Mouse (Mus musculus) embryonic facial prominence, embryonic 11.5 days (tissue): ENCODE measurements at regions not wholly inside any gene's neighbourhood (a gene's known extent, or its start where the extent isn't known, plus 50 kb on each side); places are given as distances from the start of the nearest gene placed in this dataset.

Experiments used
- ATAC-seq: fragments of 200-750 bp; cut with Nextera tagmentation; replicated peaks from 2 replicates; pipeline ENCODE4 v1.8.0; 2017; ENCODE audit warnings: low read depth; ENCODE audit not compliant: insufficient number of reproducible peaks, low FRiP score, low TSS enrichment
- DNase-seq: peaks from one replicate; pipeline ENCODE4 v3.0.0-alpha.2; 2015; ENCODE audit warnings: low spot score
- H3K27ac ChIP-seq: fragments of 300-500 bp; sonication (generic); replicated peaks from 2 replicates; pipeline ENCODE4 v1.5.1; 2014; ENCODE audit warnings: mild to moderate bottlenecking, low read depth, low read length, control low read depth
- H3K27me3 ChIP-seq: fragments of 300-500 bp; sonication (generic); 2 replicates; pipeline ENCODE4 v1.6.1; 2014; ENCODE audit warnings: mild to moderate bottlenecking, low read length, moderate library complexity, mixed read lengths; ENCODE audit not compliant: control insufficient read depth, insufficient read depth
- H3K36me3 ChIP-seq: fragments of 300-500 bp; sonication (generic); replicated peaks from 2 replicates; pipeline ENCODE4 v1.6.1; 2014; ENCODE audit warnings: low read depth, mild to moderate bottlenecking, low read length, moderate library complexity, mixed read lengths; ENCODE audit not compliant: control insufficient read depth, insufficient read depth
- H3K4me1 ChIP-seq: fragments of 300-500 bp; sonication (generic); 2 replicates; pipeline ENCODE4 v1.6.1; 2014; ENCODE audit warnings: low read length, mixed read lengths; ENCODE audit not compliant: control insufficient read depth, insufficient read depth
- H3K4me2 ChIP-seq: fragments of 300-500 bp; sonication (generic); 2 replicates; pipeline ENCODE4 v1.6.1; 2014; ENCODE audit warnings: low read depth, mild to moderate bottlenecking, control low read depth, low read length, moderate library complexity
- H3K4me3 ChIP-seq: fragments of 300-500 bp; sonication (generic); 2 replicates; pipeline ENCODE4 v1.5.1; 2014; ENCODE audit warnings: low read depth, low read length, control low read depth
- H3K9ac ChIP-seq: fragments of 300-500 bp; sonication (generic); replicated peaks from 2 replicates; pipeline ENCODE4 v1.6.1; 2014; ENCODE audit warnings: mild to moderate bottlenecking, control low read depth, low read length
- H3K9me3 ChIP-seq: fragments of 300-500 bp; sonication (generic); replicated peaks from 2 replicates; pipeline ENCODE4 v1.6.1; 2016; ENCODE audit warnings: mild to moderate bottlenecking, low read length, inconsistent platforms, mixed read lengths; ENCODE audit not compliant: control insufficient read depth
- WGBS: fragments of 180-500 bp; shearing (Covaris S2); extraction: QIAGEN DNeasy Blood & Tissue Kit; methylation state at CpG from one replicate; pipeline ENCODE4 v1.1.7; 2014; 5-methylcytosine and 5-hydroxymethylcytosine counted together

DNA sequence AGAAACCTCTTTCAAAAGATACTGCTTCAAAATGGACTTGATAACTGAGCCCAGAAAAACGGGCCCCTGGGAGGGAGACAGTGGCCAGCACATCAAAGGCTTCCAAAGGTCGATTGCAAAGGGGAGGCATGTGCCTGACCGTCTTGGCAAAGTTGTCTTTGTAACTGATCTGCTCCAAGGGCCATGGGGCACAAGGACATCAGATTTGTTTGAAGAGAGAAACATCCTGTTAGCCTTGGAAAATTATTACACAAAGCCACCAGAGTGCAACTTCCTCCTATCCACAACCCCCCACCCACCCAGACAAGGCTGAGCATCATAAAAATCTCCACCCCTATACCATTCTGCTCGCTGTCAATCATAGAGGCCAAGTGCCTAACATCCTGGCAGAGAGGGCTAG lies 284.7 kb upstream of the Id2 start:
- ATAC-seq (no peak), DNase-seq (no peak)
- Histone ChIP-seq H3K4me1 (no peaks in the 10 kb centered on the region), H3K4me3 (no peak overlapping the region), H3K36me3 (no peaks in the 10 kb centered on the region), H3K27me3 (no peaks in the 10 kb centered on the region), H3K9me3 (no peaks in the 10 kb centered on the region), H3K9ac (no peak overlapping the region), H3K4me2 (no peak overlapping the region), H3K27ac (no peak overlapping the region)
- 35% methylated on average over 4 of the region's 4 CpGs for WGBS

DNA sequence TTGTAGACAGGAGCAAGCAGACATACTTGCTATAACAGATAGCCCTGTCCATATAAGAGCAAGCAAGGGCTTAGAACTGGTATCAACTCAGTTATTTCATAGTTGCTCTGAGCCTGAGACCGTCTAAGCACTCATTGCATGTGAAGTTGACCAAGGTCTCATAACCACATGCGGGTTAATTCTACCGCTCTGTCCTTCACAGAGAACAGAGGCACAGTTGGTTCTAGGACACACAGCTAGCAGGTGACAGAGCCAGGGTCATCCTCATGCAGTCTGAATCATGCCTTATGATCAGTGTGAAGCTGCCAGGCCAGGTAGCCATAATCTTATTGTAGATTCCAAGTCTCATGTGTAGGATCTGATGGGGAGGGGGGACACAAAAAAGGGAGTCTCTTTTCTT lies 283.1 kb upstream of the Id2 start:
- Histone ChIP-seq H3K4me1 (peaks cover 3% of the 10 kb centered on the region), H3K9me3 (no peaks in the 10 kb centered on the region), H3K27me3 (no peaks in the 10 kb centered on the region), H3K4me2 (no peak overlapping the region), H3K36me3 (no peaks in the 10 kb centered on the region), H3K27ac (no peak overlapping the region), H3K9ac (no peak overlapping the region), H3K4me3 (no peak overlapping the region)
- 98% methylated on average over 3 of the region's 3 CpGs for WGBS
- no peak for DNase-seq
- no peak for ATAC-seq

DNA sequence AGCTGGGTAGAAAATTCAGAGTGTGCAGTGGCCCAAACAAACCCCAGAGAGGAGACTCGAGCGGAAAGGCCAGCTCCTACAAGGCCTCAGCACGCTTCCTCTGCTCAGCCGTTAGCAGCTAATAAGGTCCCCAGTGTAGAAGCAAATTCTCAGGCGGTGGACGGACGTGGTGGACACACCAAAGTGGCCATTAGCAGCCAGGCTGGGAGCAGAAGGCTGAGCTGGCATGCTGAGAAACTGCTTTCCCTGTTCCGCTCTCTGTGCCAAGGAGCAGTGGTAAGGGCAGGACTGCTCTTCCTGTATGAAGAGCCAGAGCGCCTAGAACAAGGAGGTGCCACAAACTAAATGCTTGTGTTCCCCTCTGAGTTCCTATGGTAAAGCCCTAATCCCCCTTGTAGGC lies 282.1 kb upstream of the Id2 start:
- H3K36me3 ChIP-seq: no peaks in the 10 kb centered on the region
- H3K4me2 ChIP-seq: no peak overlapping the region
- H3K9me3 ChIP-seq: no peaks in the 10 kb centered on the region
- H3K4me3 ChIP-seq: no peak overlapping the region
- H3K27ac ChIP-seq: no peak overlapping the region
- no peaks in the 10 kb centered on the region for H3K27me3 ChIP-seq
- no peak overlapping the region for H3K9ac ChIP-seq
- DNase-seq (no peak), ATAC-seq (no peak)
- peaks cover 3% of the 10 kb centered on the region for H3K4me1 ChIP-seq
- 81% methylated on average over 9 of the region's 9 CpGs for WGBS

DNA sequence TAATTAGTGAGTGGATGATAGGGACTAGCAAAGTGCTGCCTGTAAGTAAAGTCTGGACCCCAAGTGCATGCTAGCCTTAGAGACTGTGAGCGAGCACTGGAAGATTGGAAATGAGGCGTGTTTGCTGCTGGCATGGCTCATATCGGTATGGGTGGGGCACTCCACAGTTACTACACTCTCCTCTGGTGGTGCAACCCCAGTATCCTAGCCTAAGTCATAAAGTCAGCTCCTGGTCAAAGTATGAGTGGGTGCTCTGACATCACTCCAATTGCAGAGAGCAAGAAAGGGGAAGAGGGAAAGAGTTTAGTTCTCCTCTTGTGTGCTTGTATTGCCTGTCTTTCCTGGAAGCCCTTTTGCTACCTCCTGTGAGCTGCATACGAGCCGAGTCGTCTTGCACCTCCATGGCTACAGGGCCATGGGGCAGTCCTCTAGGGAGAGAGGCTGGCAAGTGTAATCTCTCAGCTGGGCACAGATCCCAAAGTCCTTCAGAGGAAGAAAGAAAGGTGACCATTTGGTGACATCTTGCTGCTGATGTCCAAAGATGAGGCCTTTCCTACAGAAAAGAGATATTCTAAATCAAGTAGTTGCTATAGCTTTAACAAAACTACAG lies 281.2 kb upstream of the Id2 start:
- H3K4me3 ChIP-seq: no peak overlapping the region
- WGBS: 71% methylated on average over 6 of the region's 6 CpGs
- no peak overlapping the region for H3K27ac ChIP-seq
- no peaks in the 10 kb centered on the region for H3K9me3 ChIP-seq
- ATAC-seq: no peak
- H3K4me2 ChIP-seq: no peak overlapping the region
- H3K9ac ChIP-seq: no peak overlapping the region
- H3K36me3 ChIP-seq: no peaks in the 10 kb centered on the region
- DNase-seq: no peak
- H3K4me1 ChIP-seq: peaks cover 3% of the 10 kb centered on the region
- no peaks in the 10 kb centered on the region for H3K27me3 ChIP-seq

DNA sequence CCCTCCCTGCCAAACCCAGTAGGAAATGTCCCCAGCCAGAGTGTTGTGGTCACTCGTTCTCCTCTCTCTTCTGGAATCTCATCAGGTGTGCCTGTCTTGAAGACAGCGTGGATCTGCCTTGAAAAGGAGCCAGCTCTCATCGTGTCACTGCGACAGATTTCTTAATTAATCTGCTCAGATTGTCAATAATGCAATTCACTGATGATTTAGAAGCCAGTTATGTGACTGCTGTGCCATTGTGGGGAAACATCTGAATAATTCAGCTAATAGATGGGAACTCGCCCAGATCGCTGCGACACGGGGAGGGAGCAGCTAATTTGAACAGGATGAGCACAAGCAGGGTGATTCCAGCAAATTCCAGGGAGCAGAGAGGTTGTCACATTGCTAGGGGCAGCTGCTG lies 279.5 kb upstream of the Id2 start:
- no peak for DNase-seq
- Histone ChIP-seq H3K27me3 (no peaks in the 10 kb centered on the region), H3K9ac (no peak overlapping the region), H3K4me3 (no peak overlapping the region), H3K36me3 (no peaks in the 10 kb centered on the region), H3K27ac (no peak overlapping the region), H3K4me2 (no peak overlapping the region), H3K4me1 (peaks cover 3% of the 10 kb centered on the region), H3K9me3 (no peaks in the 10 kb centered on the region)
- 47% methylated on average over 8 of the region's 8 CpGs for WGBS
- ATAC-seq: no peak

DNA sequence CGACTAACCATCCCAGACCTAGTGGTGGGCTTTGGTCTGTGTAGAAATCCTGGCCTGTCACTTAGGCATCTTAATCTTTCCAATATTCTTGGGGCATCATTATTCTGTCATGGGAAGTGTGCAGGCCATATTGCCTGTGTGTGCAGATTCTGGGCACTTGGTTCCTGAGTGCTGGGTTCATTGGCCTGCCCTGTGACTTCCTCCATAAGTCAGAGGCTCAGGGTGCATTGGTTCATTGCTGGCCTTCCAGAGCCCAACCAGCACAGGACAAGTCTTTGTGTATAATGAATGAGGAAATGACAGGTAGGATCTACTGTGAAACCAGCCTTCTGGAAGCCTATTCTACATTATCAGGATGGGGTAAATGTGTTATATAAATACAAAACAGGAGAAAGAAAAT lies 270.6 kb upstream of the Id2 start:
- H3K36me3 ChIP-seq: no peaks in the 10 kb centered on the region
- DNase-seq (no peak), ATAC-seq (no peak)
- no peak overlapping the region for H3K27ac ChIP-seq
- H3K9me3 ChIP-seq: no peaks in the 10 kb centered on the region
- no peaks in the 10 kb centered on the region for H3K4me1 ChIP-seq
- no peak overlapping the region for H3K4me3 ChIP-seq
- H3K4me2 ChIP-seq: no peak overlapping the region
- H3K27me3 ChIP-seq: no peaks in the 10 kb centered on the region
- WGBS: 88% methylated on average over 1 of the region's 1 CpGs
- H3K9ac ChIP-seq: no peak overlapping the region

DNA sequence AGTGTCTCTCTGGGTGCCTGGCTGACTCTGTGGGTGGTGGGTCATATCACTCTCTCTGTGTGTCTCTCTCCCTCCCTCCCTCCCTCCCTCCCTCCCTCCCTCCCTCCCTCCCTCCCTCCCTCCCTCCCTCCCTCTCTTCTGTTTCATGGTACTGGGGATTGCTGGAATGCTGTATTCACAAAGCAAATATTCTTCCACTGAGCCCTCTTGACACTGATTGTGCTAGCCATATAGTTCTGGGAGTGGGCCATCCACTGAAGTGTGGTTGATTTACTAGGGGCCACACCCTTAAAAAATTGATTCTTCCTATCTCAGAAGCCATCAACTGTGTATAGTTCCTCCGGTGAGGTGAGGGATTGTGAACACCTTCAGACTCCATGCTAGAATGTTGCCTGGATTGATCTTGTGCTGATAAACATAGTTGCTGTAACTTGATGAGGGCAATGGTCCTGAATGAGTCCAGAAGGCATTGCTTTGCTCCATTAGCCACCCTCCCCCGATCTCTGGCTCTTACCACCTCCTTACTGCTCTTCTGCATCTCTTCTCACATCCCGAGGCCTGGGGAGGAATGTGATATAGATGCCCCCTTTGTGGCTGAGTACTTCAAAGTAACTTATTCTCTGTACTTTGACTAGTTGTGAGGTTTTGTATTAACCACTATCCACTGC lies 268.8 kb upstream of the Id2 start:
- H3K27me3 ChIP-seq: no peaks in the 10 kb centered on the region
- no peak overlapping the region for H3K9ac ChIP-seq
- no peaks in the 10 kb centered on the region for H3K9me3 ChIP-seq
- DNase-seq (no peak), ATAC-seq (no peak)
- H3K4me2 ChIP-seq: no peak overlapping the region
- H3K4me3 ChIP-seq: no peak overlapping the region
- H3K4me1 ChIP-seq: no peaks in the 10 kb centered on the region
- 53% methylated on average over 3 of the region's 3 CpGs for WGBS
- no peak overlapping the region for H3K27ac ChIP-seq
- H3K36me3 ChIP-seq: no peaks in the 10 kb centered on the region

DNA sequence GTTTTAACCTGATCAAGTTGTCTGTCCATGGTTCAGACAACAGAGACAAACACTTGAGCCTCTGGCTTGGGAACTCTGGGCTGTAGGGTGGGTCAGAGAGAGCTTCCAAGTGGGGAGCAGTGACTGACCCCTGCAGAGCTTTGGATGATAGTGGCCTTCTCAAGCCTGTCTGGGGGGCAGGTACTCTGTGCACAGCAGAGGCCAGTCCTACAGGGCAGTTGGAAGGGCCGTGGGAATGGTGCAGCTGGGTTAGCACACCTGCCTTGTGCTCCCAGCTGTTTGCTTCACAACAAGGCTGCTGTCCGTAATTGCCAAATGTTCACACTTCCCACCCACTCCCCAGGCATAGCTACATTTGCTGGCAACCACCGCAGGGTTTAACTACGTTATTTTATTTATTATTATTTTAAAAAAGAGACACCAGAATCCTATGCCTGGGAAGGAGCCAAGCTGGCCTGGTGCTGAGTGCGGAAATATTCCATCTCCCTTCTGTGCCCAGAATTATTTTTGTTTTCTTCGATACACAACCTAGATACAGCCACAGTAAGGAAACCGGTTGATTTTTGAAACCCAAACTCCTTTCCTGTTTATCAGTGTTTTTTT lies 268.1 kb upstream of the Id2 start:
- Histone ChIP-seq H3K36me3 (no peaks in the 10 kb centered on the region), H3K9ac (no peak overlapping the region), H3K4me2 (no peak overlapping the region), H3K27me3 (no peaks in the 10 kb centered on the region), H3K4me1 (no peaks in the 10 kb centered on the region), H3K4me3 (no peak overlapping the region), H3K27ac (no peak overlapping the region), H3K9me3 (no peaks in the 10 kb centered on the region)
- no peak for DNase-seq
- ATAC-seq: no peak
- WGBS: 74% methylated on average over 7 of the region's 7 CpGs
